Mouse (Mus musculus) cerebellum, postnatal 14 days (tissue): ENCODE measurements at regions not wholly inside any gene's neighbourhood (a gene's known extent, or its start where the extent isn't known, plus 50 kb on each side); places are given as distances from the start of the nearest gene placed in this dataset.
A peak's percentile ranks its signal among the peaks of the same experiment; 100 is the strongest.
"Not testable (repeated sequence)": the region's sequence is repeated elsewhere in the genome, so short reads cannot be mapped to it uniquely, and the experiment has no call there.

Experiments
- DNase-seq, 2 experiments: peaks; one replicate each; pipeline ENCODE4 v3.0.0; 2021; ENCODE audit warnings: mixed read lengths in 2 of 2

GRCm38 (mm10) chr9:86095460-86095859, 253.3 kb downstream of the Tpbg start:
- no peak for DNase-seq

- no peak for DNase-seq
Observed at GRCm38 (mm10) chr9:86096246-86096645, 254.1 kb downstream of the Tpbg start.

- DNase-seq: no peak
Observed at GRCm38 (mm10) chr9:86099325-86099724, 257.1 kb downstream of the Tpbg start.

GRCm38 (mm10) chr9:86101360-86102086, 259.3 kb downstream of the Tpbg start:
- no peak for DNase-seq

GRCm38 (mm10) chr9:86103607-86104006, 261.4 kb downstream of the Tpbg start:
- DNase-seq: no peak

- no peak for DNase-seq
Observed at GRCm38 (mm10) chr9:86104664-86105063, 262.5 kb downstream of the Tpbg start.

- no peak for DNase-seq
Observed at GRCm38 (mm10) chr9:86105851-86106250, 263.7 kb downstream of the Tpbg start.

- DNase-seq: no peak
Observed at GRCm38 (mm10) chr9:86109906-86110305, 267.7 kb downstream of the Tpbg start.

GRCm38 (mm10) chr9:86119370-86119769, 277.2 kb downstream of the Tpbg start:
- DNase-seq: no peak

- DNase-seq: not testable (repeated sequence)
Observed at GRCm38 (mm10) chr9:86135617-86136016, 293.4 kb downstream of the Tpbg start.

GRCm38 (mm10) chr9:86145903-86146302, 303.7 kb downstream of the Tpbg start:
- no peak for DNase-seq

GRCm38 (mm10) chr9:86160316-86160715, 304.4 kb downstream of the Ube2cbp start:
- no peak for DNase-seq

- DNase-seq: peak; percentile 88 to 90
Observed at GRCm38 (mm10) chr9:86166362-86167067, 298.2 kb downstream of the Ube2cbp start.

- DNase-seq: peak in 1 of 2 experiments; percentile 10
Observed at GRCm38 (mm10) chr9:86170756-86171155, 294.0 kb downstream of the Ube2cbp start.

- no peak for DNase-seq
Observed at GRCm38 (mm10) chr9:86186751-86187747, 277.7 kb downstream of the Ube2cbp start.

- no peak for DNase-seq
Observed at GRCm38 (mm10) chr9:86188873-86189272, 275.9 kb downstream of the Ube2cbp start.

GRCm38 (mm10) chr9:86205041-86205440, 259.7 kb downstream of the Ube2cbp start:
- DNase-seq: no peak

GRCm38 (mm10) chr9:86208334-86208925, 256.3 kb downstream of the Ube2cbp start:
- DNase-seq: no peak

- DNase-seq: no peak
Observed at GRCm38 (mm10) chr9:86211267-86211666, 253.5 kb downstream of the Ube2cbp start.

- no peak for DNase-seq
Observed at GRCm38 (mm10) chr9:86219669-86220068, 245.1 kb downstream of the Ube2cbp start.

- no peak for DNase-seq
Observed at GRCm38 (mm10) chr9:86224530-86224929, 240.2 kb downstream of the Ube2cbp start.

GRCm38 (mm10) chr9:86230673-86231350, 233.9 kb downstream of the Ube2cbp start:
- DNase-seq: no peak
